Mouse (Mus musculus) heart, postnatal 0 days (tissue): ENCODE measurements around the gene Slc25a36.

Experiments
- CTCF ChIP-seq: IDR thresholded peaks from 2 replicates; pipeline ENCODE4 v1.5.1; 2016; ENCODE audit warnings: antibody characterized with exemption, control low read depth, low read depth
- EP300 ChIP-seq: IDR thresholded peaks from 2 replicates; pipeline ENCODE4 v1.6.1; 2016; ENCODE audit warnings: antibody characterized with exemption, low read depth

DNA sequence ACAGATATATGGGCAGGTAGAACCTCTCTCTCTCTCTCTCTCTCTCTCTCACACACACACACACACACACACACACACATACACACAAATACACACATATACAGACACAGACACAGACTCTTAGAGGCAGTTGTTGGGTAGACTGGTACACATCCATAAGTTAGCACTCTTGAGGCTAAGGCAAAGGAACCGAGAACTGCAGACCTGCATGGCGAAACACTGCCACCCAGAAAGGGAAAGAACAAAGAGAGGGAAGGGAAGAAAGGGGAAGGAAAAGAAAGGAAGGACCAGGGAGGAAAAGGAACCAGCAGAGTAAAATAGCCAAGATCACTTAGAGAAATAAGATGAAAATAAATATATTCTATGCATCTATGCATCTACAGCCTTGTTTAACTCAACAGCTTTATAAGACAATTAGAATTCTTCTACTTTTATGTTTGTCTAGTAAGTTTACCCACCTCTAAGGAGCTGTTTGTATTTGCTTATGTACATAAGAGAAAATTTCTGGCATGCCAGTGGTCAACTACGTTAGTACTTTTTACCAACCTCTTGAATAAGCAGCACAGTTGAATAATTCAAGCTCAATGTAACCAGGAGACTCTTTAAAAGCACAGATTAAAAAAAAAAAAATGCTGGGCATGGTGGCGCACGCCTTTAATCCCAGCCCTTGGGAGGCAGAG lies 4.3 kb downstream of the Slc25a36 start:
- TF ChIP-seq CTCF: no peak
- no peak for TF ChIP-seq EP300
